Mouse (Mus musculus): ENCODE data around the gene Spire2.

The Spire2 gene

DNA sequence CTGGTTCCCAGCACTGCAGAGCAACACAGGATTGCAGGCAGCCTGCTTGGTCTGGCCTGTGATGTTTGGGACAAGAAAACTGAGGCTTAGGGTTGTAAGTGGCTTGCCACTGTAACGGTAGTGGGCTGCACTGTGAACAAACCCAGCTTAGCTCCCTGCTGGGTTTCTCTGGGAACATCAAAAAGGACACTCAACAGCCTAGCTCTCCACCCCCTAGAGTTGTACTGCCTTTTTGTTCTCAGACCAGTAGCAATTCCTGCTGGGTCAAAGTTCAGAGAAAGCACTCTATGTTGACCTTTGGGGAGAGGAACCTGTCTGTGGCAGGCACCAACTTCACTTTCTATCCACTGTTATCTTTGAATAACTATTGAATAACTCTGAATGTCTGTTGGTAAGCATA, 2.0 kb downstream of the Spire2 start:
- DNase-seq: no peak

DNA sequence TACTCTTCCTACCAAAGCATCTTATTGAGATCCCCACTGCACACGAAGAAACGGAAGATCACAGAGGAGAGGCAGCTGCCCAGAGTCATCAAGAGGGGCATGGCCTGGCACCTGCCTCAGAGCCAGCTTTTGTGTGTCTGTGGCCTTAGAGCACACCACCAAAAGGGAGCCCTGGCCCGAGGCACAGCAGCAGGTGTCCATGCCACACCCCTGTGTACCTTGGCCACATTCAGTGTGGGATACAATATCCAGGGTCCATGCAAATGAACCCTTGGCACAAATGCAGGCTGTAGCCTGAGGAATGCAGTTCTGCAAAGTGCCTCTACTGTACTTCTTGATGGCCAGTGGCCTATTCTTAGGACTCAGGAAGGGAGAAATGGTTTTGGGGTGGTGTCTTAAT, 5.0 kb downstream of the Spire2 start:
- DNase-seq: no peak

DNA sequence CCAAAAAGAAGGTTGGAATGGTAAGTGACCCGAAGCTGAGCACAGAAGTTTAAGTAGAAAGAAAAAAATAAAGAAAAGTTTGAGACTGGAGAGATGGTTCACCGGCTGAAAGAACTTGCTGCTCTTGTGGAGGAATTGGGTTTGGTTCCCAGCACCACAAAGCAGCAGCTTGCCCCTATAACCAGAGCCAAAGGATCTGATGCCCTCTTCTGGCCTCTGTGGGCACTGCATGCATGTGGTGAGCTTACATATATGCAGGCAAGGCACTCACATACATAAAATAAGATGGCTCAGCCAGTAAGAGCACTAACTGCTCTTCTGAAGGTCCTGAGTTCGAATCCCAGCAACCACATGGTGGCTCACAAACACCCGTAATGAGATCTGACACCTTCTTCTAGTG, 7.6 kb downstream of the Spire2 start:
- peak in 1 of 2 experiments; percentile 18 for DNase-seq

DNA sequence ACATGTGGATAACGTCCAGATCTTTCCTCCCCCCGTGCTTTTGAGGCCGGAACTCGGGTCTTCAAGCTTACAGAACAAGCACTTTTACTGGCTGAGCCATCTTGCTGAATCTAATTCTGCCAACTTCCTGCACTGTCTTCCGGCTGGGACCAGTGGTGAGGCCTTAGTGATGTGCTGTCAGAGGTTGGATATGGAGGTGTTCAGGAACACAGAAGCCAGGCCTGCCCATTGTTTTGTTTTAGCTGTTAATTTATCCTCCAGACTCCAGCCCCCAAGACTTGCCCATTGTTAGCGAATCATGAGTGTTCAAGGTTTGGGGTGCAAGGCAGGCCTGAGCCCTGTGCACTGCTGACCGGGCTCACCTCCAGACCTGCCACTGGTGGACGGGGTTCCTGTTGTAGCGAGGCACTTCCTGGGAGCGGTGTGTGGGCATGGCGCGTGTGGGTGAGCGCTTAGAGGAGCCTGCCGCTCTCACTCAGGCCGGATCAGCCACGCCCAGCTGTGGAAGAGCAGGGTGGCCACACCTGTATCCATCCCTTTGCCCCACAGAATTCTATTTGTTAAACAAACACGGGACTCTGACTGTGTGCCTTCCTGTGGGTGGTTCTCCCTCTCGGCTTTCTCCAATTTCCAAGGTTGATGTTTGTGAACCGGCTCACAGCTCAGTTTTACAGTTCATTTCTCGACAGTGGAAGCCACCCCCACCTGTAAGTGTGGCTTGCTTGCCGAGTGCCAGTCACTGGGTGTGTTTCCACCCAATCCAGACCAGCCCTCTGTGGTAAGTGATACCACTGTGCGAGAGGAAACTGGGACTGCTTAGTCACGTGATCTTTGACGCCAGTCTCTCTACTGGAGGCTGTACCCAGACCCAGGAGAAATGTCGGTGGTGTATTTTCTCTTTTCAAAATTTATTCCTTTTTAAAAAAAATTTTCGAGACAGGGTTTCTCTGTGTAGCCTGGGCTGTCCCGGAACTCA, 8.8 kb downstream of the Spire2 start:
- DNase-seq: no peak

DNA sequence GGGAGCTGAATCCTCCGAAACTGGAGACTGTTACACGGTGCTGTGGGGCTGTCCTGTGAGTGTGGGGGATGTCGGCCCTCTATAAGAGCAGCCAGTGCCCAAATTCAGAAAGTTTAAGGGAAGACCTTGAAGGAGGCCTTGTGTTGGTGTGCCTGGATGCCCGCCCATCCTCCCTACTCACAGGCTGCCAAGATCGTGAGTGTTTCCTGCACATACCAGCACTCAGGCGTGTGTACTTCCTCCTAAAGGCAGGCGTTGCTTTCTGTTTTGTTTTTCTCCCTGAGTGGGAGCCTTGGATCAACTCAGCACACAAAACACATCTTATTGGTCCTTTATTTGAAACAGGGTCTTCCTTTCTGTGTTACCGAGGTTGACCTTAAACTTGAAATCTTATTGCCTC, 9.7 kb downstream of the Spire2 start:
- no peak for DNase-seq

DNA sequence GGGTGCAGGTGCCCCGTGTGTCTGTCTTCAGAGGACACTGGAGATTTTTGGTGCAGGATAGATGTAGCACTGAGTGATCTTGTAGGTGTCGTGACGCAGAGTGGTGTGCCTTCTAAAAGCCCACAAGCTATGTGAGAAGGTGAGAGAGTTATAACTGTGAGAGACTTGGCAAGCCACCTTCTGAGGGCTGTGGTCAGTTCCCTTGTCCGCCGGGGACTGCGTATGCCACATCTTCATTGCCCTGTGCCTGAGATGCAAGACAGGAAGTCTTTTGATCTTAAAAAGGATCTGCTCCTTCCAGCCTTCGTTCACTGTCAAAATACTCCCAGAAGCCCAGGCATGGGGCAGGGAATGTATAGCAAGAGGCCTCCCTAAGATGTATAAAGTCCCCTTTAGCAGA, 10.4 kb downstream of the Spire2 start:
- no peak for DNase-seq

DNA sequence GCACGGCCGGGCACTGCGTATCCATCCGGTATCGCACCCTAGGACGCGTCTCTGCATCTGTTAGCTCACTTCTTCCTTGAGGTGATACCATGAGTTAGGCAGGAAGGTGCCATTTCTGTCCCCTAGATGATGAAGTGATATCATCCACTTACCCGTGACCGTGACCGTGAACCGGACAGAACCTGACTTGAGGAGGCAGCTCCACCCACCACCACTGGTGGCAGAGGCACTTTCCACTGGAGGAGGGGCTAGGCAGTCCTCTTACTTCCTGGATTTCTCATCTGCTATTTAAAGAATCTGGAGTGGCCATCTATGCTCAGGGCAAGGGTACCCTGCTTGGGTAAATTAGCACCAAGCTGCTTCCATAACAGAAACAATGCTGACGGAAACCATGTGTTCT, 10.9 kb downstream of the Spire2 start:
- DNase-seq: no peak

DNA sequence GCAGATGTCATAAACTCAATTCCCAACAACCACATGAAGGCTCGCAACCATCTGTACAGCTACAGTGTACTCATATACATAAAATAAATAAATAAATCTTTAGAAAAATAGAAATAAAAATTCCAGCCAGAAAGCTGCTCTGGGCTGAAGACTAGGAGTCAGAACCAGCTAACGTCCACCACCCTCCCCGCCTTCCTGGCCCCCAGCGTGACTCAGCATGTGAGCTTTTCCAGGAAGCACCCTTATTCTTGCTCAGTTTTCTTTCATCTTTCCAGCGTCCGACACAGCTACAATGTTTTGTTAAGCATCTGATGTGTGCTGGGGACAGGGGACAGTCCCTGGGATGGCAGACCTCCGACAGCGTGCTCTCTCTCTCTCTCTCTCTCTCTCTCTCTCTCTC, 12.6 kb downstream of the Spire2 start:
- DNase-seq: no peak

DNA sequence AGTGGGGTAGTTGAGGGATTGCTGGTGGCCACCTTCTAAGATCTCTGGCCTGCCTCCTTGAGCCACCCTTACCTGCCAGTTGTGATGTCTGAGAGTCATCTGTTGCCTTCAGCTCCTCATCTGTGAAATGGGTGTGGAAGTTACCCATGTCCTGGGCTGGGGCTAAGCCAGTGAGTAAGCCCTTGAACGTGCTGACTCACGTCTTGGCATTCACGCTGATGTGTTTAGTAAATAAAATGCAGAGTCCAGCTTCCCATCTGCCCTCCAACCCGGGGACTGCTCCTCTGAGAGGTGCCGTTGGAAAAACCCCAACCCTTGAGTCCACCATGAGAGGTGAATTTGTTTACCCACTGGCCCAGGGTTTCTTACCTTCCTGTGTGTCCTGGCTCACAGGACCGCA, 13.3 kb downstream of the Spire2 start:
- no peak for DNase-seq

DNA sequence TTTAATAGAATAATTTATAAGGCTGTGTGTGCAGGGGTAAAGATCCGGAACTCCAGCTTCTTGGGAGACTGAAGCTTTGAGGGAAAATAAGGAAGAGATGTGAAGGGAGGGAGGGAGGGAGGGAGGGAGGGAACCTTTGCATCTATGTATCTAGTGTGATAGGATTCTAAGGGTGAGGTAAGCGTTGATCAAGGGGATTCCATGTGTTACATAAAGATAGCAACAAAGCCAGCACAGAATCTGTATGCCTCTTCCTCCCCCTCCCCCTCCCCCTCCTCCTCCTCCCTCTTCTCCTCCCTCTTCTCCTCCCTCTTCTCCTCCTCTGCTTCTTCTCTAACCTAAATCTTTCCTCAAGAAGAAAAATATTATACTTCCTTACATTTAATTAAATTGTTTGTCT, 14.8 kb downstream of the Spire2 start:
- no peak for DNase-seq

DNA sequence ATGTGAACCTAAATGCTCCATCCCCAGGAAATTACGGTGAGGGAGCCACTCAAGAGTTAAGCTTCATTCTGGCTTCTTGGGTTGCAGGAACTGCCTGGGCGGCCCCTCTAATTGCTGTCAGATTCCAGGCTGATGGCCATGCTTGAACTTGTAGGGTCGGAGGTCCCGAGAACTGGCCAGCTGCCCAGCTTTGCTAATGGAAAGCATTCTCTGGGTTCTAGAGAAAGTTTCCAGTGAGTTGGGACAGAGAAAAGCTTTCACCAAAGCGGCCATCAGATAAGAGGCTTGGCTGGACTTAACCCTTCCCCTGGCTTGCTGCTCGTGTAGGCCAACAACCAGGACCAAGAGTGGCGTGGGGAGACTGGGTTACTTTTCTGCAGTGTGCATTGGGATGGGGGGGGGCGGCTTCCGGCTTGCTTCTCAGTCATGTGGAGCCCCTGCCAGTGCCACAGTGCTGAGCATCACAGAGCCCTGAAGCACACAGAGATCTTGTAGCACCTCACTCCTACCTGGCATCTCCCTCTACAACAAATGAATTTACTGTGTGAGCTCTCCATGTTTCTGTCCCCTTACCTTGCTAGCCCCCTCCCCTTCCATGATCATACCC, 15.8 kb downstream of the Spire2 start:
- no peak for DNase-seq

DNA sequence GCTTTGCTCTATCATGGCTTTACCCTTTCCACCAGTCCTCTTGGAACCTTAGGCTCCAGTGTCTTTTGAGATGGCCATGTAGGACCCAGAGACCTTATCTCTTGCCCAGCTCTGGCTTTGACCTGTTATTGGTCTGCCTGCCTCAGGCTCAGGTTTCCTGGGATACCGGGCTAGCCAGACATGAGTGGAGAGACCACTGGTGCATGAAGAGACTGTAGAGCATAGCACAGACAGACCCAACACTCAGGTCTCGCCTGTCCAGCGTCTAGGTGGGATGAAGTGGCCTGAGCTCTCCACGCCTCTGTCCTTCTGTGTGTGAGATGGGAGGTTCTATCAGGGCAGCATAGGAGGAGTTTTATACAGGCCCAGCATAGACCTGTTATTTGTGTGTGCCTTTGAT, 16.6 kb downstream of the Spire2 start:
- DNase-seq: no peak

DNA sequence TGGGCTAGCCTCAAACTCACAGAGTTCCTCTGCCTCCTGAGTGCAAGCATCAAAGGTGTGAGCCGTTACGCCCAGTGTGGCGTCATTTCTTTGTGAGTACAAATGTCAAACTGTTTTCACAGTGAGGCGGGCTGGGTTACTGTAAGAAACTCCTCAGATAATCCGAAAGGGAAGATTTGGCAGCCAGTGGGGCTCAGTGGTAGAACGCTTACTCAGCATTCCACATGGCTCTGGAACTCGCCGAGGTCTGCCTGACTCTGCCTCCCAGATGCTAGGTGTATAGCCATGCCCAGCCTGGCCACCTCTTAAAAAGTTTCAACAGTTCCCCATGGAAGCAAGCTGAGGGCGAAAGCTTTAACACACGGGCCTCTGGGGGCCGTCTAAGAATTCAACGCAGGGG, 19.6 kb downstream of the Spire2 start:
- no peak for DNase-seq

DNA sequence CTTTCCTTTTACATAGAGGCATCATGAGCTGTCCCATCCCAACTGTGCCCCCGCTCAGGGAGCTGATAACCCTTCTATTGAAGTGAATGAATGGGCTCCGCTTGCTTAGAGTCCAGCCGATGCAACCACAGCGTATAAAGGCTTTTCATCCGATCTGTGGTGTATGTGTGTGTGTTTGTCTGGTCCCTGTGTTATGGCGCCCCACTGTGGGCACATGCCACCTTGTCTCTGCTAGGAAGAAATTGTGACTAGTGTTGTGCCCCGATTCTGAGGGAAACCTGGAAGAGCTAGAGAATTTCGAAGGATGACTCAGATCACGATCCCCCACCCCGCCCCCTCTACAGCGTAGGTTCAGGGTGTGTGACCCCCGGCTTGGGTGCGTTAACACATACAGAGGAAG, 20.3 kb downstream of the Spire2 start:
- no peak for DNase-seq

DNA sequence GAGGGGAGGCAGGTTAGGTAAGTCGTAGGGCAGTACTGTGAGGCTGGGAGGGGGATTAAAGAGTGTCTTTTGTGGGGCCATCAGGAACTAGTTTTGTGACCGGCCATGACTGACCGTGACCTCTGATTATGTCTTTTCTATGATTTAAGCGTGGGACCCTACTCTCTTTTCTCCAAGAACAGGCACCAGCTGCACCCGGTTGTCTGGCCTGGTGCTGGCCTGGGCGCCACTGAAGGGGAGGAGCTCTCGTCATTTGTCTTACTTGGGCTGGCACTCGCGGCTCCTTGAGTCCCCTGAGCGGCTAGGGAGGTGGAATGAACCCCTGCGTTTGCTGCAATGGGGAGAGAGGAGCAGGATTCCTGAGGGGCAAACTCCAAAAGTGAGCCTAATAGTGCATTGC, 20.7 kb downstream of the Spire2 start:
- DNase-seq: no peak

DNA sequence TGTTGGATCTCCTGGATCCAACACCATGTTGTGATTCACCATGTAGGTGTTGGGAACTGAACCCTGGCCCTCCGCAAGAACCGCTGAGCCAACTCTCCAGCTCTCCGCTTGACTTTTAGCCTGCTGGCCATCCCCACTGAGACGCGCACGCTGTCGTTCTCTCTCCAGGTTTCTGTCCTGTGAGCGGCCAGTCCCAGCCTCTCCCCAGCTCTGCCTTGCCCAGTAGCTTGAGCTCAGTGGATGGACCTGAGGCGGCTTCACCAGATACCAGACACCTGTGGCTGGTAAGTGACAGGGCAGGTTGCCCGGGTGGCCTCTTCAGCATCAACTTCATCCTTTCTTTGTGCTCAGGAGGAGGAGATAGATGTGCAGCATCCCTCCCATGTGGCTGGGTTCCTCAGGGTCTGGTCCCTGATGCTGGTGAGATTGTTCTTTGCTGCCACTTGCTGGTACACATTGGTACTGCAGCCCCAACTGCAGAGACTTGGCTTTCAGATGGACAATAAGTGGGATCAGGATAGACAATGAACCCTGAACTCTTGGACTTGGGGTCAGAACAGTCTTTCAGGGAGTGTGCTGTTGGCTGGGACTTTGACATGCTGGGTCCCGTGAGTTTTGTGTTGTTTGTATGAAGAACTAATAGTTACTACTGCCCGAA, 28.7 kb downstream of the Spire2 start:
- peak; percentile 57 to 75 for DNase-seq

DNA sequence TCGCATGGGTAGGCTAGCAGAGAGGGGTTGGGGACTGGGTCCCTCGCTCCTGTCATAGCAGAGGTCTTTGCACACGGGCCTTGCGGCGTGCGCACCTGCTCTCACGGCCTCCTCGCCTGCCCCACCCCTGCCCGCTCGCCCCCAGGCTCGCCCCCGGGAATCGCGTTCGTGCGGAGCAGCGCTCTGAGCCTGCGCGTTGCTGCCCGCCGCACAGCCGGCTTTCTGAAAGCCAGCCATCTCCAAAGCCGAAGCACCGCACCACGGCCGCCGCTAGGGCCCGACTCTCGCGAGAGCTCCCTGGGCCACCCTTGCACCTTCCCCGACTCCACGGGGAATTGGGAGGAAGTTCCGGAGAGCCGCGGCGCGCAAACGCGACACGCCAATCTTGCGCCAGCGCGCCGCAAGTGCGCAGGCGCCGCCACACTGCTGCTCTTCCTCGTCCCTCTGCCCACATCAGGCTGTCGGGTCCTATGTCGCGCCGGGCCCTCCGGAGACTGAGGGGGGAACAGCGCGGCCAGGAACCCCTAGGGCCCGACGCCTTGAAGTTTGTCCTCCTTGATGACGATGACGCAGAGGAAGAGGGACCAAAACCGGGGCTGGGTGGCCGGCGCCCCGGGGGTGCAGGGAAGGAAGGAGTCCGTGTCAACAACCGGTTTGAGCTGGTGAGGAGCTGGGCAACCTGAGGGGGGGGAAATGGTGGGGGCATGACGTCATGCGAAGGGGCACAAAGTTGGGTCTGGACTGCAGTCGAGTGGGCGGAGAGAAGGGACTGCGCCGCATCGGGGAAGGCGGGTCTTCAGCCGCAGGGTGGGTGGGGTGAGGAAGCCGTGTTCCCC, 41.1 kb downstream of the Spire2 start, which contains the start of gene Tcf25:
Gene Tcf25 (plus strand): TSS at position 351 of the 836 bp plus-strand sequence.
- peak; percentile 94 to 96 for DNase-seq

DNA sequence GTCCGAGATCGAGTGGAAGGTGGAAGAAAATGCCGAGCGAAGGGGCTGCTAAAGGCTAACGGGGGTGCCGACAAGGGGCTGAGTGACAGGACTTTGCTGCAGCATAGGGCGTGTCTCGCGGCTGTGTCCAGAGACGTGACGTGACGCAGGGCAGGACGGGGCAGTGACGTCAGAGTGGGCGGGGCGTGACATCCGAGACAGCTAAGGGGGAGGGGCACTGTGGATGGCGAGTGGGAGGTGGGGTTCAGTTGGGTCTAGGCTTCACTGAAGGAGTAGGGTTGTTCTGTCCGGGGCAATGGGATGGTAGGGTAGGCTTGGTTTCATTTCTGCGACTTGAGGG, 41.7 kb downstream of the Spire2 start:
- peak; percentile 92 to 94 for DNase-seq

DNA sequence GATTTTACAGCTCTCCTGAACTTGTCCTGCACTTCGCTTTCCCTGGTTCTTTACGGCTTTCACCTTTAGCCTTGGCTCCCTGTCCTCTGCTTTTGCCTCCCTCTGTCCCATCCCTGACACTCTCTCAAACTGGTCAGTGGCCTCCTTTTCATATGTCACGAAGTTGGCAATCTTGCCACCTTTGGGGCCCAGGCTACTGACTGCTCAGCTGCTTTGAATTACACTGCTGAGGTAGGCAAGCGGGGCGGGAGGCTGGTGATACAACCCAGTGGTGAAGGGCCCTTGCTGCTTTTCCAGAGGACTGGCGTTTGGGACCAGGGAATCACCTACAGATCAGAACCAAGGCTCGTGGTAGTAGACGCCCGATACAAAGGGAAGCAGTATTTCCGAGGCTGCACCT, 43.2 kb downstream of the Spire2 start:
- DNase-seq: no peak

DNA sequence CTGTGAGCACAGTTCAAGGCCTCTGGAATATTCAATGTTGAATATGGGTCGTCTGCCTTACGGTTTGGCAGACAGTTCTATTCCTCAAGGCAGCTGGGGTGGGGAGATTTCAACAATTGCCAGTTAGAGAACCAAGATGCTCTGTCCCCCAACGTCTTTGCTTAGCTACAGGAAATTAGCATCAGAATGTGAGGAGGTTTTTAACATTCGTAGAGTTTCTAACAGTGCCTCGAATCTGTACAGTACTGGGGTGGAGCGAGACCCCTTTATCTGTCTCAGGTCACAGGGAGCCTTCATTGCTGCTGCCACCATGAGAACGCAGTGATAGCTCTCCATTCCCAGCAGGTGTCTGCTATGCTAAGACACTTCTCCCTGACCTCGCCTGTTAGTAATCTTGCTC, 43.6 kb downstream of the Spire2 start:
- DNase-seq: no peak

DNA sequence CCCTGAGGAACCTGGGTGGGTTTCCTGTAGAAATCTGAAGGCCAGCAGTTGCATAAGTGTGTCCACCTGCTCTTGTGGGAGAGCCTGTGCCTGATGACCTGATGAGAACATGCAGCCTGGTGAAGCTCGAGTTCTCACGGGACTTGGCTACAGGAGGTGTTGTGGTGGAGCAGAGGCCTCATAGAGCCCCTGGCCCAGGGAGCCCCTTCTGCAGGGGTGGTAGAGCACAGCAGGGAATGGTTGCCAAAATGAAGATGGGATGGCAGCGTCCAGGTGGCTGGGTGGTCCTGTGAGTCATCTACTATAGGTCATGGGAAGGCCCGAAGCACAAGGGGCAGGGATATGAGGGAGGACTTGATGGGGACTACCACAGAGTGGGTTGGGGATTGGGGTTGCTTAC, 49.2 kb downstream of the Spire2 start:
- DNase-seq: no peak

DNA sequence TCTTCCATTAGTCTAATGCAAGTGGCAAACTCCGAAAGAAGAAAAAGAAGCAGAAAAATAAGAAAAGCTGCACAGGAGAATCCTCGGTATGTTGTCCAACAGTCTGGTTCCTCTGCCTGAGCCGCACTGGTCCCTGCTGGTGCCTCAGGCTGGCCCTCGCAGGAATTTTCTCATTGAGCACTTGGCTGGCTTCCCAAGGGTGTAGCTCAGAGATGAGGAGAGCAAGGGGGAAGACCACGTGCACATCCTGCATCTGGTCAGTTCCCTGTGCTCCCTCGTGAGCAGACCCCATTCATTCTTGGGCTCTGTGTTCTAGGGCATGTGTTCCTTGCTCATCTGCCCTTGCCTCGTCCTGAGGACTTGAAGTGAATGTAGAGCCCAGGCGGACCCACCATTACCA, 50.0 kb downstream of the Spire2 start:
- no peak for DNase-seq

Measured in thymus, postnatal 36 days (tissue).